Mouse (Mus musculus) liver, embryonic 16.5 days (tissue): ENCODE measurements around the gene Crabp2. TPM values are rescaled to one million over a fixed set of nuclear protein-coding genes. Genes with fewer than 3 reads are reported as not detected.
"Not testable (repeated sequence)": the region's sequence is repeated elsewhere in the genome, so short reads cannot be mapped to it uniquely, and the experiment has no call there.

Experiments used
- ATAC-seq: fragments of 200-750 bp; cut with Nextera tagmentation; 2 replicates; pipeline ENCODE4 v1.8.0; 2017; ENCODE audit warnings: low read depth, mild to moderate bottlenecking, moderate number of reproducible peaks, moderate library complexity
- H3K27ac ChIP-seq: fragments of 300-500 bp; sonication (generic); 2 replicates; pipeline ENCODE4 v1.5.1; 2014; ENCODE audit warnings: mild to moderate bottlenecking, low read length
- H3K27me3 ChIP-seq: fragments of 300-500 bp; sonication (generic); 2 replicates; pipeline ENCODE4 v1.6.1; 2014; ENCODE audit warnings: low read depth, low read length, mixed read lengths; ENCODE audit not compliant: control insufficient read depth, insufficient read depth
- H3K36me3 ChIP-seq: fragments of 300-500 bp; sonication (generic); 2 replicates; pipeline ENCODE4 v1.6.1; 2014; ENCODE audit warnings: mild to moderate bottlenecking; ENCODE audit not compliant: control insufficient read depth, insufficient read depth
- H3K4me1 ChIP-seq: fragments of 300-500 bp; sonication (generic); 2 replicates; pipeline ENCODE4 v1.6.1; 2014; ENCODE audit warnings: low read depth, low read length, mixed read lengths; ENCODE audit not compliant: control insufficient read depth
- H3K4me2 ChIP-seq: fragments of 300-500 bp; sonication (generic); 2 replicates; pipeline ENCODE4 v1.6.1; 2014; ENCODE audit warnings: low read depth, low read length, mixed read lengths
- H3K4me3 ChIP-seq: fragments of 300-500 bp; sonication (generic); 2 replicates; pipeline ENCODE4 v1.5.1; 2014; ENCODE audit warnings: low read depth, mild to moderate bottlenecking, low read length
- H3K9ac ChIP-seq: fragments of 300-500 bp; sonication (generic); 2 replicates; pipeline ENCODE4 v1.6.1; 2014; ENCODE audit warnings: low read depth, low read length
- H3K9me3 ChIP-seq: fragments of 300-500 bp; sonication (generic); replicated peaks from 2 replicates; pipeline ENCODE4 v1.6.1; 2016; ENCODE audit warnings: low read length; ENCODE audit not compliant: control insufficient read depth
- WGBS: fragments of 180-500 bp; shearing (Covaris S2); extraction: QIAGEN DNeasy Blood & Tissue Kit; methylation state at CpG from one replicate; pipeline ENCODE4 v1.1.7; 2014; ENCODE audit not compliant: insufficient replicate concordance; 5-methylcytosine and 5-hydroxymethylcytosine counted together
- polyA plus RNA-seq: library from polyadenylated mRNA; unstranded; fragments of >200 nt; fragmentation: Nextera tagmentation; extraction: Ambion mirVana; gene quantifications from 2 replicates; pipeline ENCODE4 v1.2.1, GENCODE M21; 2015

Crabp2 gene
- polyA plus RNA-seq, result 0.09 and 0.25 TPM in 2 replicates

DNA sequence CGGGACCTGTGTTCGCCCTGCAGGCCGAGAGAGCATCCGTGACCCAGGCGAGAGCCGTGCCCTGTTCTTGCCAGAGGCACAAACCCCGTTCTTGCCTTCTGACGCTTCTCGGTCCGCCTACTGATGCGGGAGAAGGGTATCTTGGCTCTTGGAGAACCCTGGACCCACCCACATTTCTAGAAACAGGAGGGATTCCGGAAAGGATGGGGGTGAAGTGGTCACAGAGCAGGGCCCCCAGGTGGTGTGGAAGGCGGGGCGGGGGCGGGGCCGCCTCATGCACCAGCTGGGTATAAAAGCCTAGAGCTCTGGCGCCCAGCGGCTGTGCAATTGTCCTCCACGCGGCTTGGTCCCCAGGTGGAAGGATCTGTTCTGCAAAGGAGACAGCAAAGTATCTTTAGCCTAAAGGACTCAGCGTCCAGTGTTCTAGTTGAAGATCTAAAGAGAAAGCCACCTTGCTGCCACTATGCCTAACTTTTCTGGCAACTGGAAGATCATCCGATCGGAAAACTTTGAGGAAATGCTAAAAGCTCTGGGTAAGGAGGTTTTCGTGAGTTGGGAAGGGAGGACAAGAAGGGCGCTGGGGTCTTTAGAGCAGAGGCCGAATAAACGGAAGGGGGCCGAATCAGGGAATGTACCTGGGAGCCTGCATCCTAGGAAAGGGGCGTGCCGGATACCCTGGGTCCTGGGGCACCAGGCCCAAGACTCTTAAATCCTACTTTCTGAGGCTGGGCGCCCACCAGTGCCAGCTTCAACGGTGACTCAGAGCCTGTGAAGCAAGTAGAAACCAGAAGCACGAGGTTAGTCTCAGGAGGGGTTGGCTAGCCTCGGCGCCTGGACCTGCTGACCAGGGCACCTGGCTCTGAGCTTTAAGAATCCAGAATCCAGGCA is at the start of gene Crabp2:
Gene Crabp2, plus strand, starts transcription at position 289 of the 888 bp plus-strand sequence.
- Histone ChIP-seq H3K4me3 (no peak within 1 kb of the TSS), H3K36me3 (no peaks in the 10 kb centered on the region), H3K27ac (no peak within 1 kb of the TSS), H3K4me2 (peak within 1 kb of the TSS; percentile 22), H3K9ac (no peak within 1 kb of the TSS), H3K9me3 (no peaks in the 10 kb centered on the region), H3K27me3 (peaks cover 83% of the 10 kb centered on the region), H3K4me1 (peaks cover 10% of the 10 kb centered on the region)
- WGBS, result 4% methylated on average over 35 of the region's 35 CpGs
- no peak for ATAC-seq

DNA sequence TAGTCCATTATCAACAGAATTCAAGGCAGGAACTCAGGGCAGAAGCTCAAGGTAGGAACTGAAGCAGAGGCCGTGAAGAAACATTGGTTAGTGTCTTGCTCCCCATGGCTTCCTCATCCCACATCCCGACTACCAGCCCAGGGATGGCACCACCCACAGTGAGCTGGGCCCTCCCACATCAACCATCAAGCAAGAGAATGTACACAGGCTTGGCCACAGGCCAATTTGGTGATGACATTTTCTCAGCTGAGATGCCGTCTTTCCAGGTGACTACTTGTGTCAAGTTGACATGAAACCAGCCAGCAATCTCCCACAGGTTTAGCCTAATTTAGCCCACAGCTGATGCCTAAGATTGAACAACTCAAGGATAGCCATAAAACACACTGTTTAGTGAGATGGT is 49.2 kb upstream of the Crabp2 start:
- Histone ChIP-seq H3K27me3 (no peaks in the 10 kb centered on the region), H3K4me1 (peaks cover 37% of the 10 kb centered on the region), H3K27ac (no peak overlapping the region; the same call in 1 of the 2 replicates), H3K9ac (no peak overlapping the region), H3K4me3 (no peak overlapping the region), H3K9me3 (no peaks in the 10 kb centered on the region), H3K4me2 (no peak overlapping the region), H3K36me3 (no peaks in the 10 kb centered on the region)
- ATAC-seq, result no peak
- WGBS, result 67% methylated on average over 3 of the region's 3 CpGs

DNA sequence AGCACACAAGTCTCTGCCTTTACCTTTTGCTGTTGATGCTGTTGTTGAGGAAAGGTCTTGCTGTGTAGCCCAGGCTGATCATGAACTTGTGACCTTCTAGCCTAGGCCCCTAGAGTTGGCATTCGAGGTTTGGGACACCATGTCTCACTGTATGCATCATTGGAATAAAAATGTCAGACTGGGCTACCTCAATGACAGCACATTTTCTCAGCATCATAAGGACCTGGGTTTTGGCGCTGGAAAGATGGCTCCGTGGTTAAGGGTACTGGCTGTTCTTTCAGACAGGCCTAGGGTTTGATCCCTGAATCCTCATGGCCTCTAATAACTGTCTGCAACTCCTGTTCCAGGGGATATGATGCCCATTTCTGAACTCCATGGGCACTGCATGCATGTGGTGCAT is 48.7 kb upstream of the Crabp2 start:
- Histone ChIP-seq H3K4me1 (peaks cover 38% of the 10 kb centered on the region), H3K27ac (peak overlapping the region; percentile 26; the same call in 1 of the 2 replicates), H3K9ac (no peak overlapping the region), H3K4me3 (no peak overlapping the region), H3K36me3 (no peaks in the 10 kb centered on the region), H3K4me2 (no peak overlapping the region), H3K27me3 (no peaks in the 10 kb centered on the region), H3K9me3 (no peaks in the 10 kb centered on the region)
- no peak for ATAC-seq
- WGBS, result 86% methylated on average over 3 of the region's 3 CpGs

DNA sequence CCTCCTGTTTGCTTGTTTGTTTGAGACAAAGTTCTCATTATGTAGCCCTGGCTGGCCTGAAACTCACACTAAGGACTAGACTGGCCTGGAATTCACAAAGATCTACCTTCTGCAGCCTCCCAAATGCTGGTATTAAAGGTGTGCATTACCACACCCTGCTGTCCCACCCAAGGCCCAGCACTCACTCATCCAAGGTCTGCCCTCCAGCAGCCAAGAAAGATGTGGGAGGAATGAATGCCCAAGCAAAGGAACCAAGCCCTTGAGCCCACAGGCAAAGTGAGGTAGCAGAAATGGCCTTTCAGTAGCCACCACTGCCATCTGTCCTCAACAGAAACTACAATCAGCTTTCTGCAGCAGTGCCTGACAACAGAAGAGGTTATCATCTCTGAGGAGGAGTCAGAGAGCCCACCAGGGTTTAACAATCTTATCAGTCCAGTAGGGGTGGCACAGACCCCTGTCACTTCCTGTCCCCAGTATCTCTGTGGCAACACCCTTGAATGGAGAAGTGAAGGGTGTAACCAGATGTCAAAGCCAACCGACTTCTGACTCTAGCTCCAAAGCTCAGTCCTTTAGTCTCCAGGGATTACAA is 47.3 kb upstream of the Crabp2 start:
- ATAC-seq, result peak; percentile 74
- no peaks in the 10 kb centered on the region for H3K36me3 ChIP-seq
- no peaks in the 10 kb centered on the region for H3K27me3 ChIP-seq
- H3K4me2 ChIP-seq, result peak overlapping the region; percentile 69
- 0% methylated on average over 1 of the region's 1 CpGs for WGBS
- H3K9ac ChIP-seq, result peak overlapping the region; percentile 46
- peak overlapping the region; percentile 91 for H3K27ac ChIP-seq
- H3K4me1 ChIP-seq, result peaks cover 46% of the 10 kb centered on the region
- H3K4me3 ChIP-seq, result peak overlapping the region; percentile 26
- H3K9me3 ChIP-seq, result no peaks in the 10 kb centered on the region

DNA sequence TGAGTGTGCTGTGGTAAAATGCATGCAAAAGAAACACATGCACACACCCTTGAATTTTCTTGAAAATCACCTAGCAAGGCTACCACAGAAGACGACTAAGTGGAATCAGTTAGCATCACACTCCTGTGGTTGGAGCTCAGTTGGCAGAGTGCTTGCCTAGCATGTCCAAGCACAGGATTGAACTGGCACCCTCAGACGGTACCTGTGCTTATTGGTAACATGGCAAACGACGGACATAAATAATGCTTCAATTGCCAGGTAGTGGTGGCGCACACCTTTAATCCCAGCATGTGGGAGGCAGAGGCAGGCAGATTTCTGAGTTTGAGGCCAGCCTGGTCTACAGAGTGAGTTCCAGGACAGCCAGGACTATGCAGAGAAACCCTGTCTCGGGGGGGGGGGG is 46.5 kb upstream of the Crabp2 start:
- peak overlapping the region; percentile 69 for H3K4me2 ChIP-seq
- H3K27ac ChIP-seq, result peak overlapping the region; percentile 91

DNA sequence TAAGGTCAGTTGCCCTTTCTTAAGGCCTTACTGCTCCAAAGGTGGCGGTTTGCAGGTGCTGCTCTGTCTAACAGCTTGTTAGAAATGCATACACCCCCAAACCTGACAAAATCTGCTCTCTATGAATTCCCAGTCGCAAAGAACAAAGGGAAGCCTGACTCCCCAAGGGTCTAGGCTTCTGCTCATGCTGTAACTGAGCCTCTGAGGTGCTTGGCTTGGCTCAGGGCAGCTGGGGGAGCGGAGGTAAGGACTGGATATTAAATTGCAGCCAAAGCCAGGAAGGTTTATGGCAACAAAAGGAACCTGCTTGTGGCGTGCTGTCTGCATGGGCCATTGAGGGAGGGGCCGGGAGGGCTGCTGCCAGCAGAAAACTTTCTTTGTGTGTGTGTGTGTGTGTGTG is 44.6 kb upstream of the Crabp2 start:
- Histone ChIP-seq H3K27me3 (no peaks in the 10 kb centered on the region), H3K4me1 (peaks cover 57% of the 10 kb centered on the region), H3K27ac (peak overlapping the region; percentile 25; the same call in 1 of the 2 replicates), H3K9me3 (no peaks in the 10 kb centered on the region), H3K9ac (0 out of 2 replicates have a peak overlapping the region, but pooled peaks have one; percentile 1), H3K36me3 (no peaks in the 10 kb centered on the region), H3K4me2 (no peak overlapping the region), H3K4me3 (no peak overlapping the region)
- WGBS, result 57% methylated on average over 5 of the region's 5 CpGs
- ATAC-seq, result no peak

More for the DNA sequence above, 46.5 kb upstream of the Crabp2 start:
- H3K9ac ChIP-seq, result peak overlapping the region; percentile 46; the same call in 1 of the 2 replicates
- not testable (repeated sequence) for H3K4me3 ChIP-seq, H3K9me3 ChIP-seq, H3K27me3 ChIP-seq, H3K36me3 ChIP-seq, ATAC-seq
- H3K4me1 ChIP-seq, result peaks cover 46% of the 10 kb centered on the region
- WGBS, result 38% methylated on average over 6 of the region's 6 CpGs

DNA sequence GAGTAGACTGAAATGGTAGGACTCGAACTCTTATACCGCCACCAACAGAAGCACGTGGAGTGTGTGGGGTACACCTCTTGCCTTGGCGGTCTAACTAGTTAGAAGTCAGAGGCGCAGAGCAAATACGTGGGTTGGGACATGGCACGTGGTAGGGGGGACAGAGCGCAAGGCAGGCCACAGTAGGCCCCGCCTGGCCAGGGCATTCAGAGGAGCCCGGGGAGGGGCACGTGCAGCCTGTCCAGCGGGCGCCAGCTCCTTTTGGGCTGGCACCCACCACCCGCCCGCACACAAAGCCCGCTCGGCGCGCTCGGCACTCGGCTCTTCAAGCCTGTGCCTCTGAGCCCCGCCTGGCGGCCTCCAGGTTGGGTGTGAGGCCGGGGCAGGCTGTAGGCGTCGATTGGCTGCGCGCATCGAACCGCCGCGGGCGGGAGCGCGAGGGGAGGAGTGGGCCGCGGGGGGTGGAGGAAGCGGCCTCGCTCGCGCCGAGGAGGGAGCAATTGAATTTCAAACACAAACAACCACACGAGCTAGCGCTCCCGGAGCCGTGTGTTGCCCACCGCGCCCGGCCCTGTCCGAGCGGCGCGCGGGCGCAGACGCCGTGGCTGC is 42.5 kb upstream of the Crabp2 start, which contains the start of gene Hdgf:
Gene Hdgf, plus strand, starts transcription at position 442 of the 606 bp plus-strand sequence.
- 0% methylated on average over 45 of the region's 57 CpGs for WGBS

DNA sequence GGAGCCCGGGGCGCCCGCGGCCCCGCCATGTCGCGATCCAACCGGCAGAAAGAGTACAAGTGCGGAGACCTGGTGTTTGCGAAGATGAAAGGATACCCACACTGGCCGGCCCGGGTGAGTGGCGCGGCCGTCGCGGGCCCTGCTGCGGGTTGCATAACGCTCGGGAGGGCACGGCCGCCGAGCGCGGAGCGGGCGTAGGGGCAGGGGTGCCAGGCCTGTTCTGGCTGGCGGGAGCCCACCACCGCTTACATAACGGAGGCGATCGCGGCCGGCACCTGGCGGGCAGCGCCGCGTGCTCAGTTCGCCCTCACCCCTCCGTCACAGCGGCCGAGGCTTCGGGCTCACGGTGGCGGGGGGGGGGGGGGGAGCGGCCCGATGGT is 41.9 kb upstream of the Crabp2 start:
- peak overlapping the region; percentile 99 for H3K4me3 ChIP-seq
- no peaks in the 10 kb centered on the region for H3K36me3 ChIP-seq
- peak overlapping the region; percentile 76 for H3K4me2 ChIP-seq
- no peaks in the 10 kb centered on the region for H3K27me3 ChIP-seq
- H3K27ac ChIP-seq, result peak overlapping the region; percentile 93
- peak overlapping the region; percentile 98 for H3K9ac ChIP-seq
- H3K4me1 ChIP-seq, result peaks cover 62% of the 10 kb centered on the region
- under 1% methylated on average over 45 of the region's 47 CpGs for WGBS
- no peaks in the 10 kb centered on the region for H3K9me3 ChIP-seq
- ATAC-seq, result peak; percentile 5

More for the DNA sequence above, 42.5 kb upstream of the Crabp2 start, which contains the start of gene Hdgf:
- Histone ChIP-seq H3K36me3 (no peaks in the 10 kb centered on the region), H3K27ac (peak within 1 kb of the TSS; percentile 93), H3K4me2 (peak within 1 kb of the TSS; percentile 76), H3K4me1 (peaks cover 62% of the 10 kb centered on the region), H3K9ac (peak within 1 kb of the TSS; percentile 98), H3K27me3 (no peaks in the 10 kb centered on the region), H3K4me3 (peak within 1 kb of the TSS; percentile 99), H3K9me3 (no peaks in the 10 kb centered on the region)
- ATAC-seq, result peak; percentile 85
